Mouse (Mus musculus) stomach, embryonic 14.5 days (tissue): Measurements from ENCODE around the gene Emid1. TPM values are rescaled to one million over a fixed set of nuclear protein-coding genes. Genes with fewer than 3 reads are reported as not detected.
A peak's percentile ranks its signal among the peaks of the same experiment; 100 is the strongest.

Source experiments
- ATAC-seq: fragments of 200-750 bp; cut with Nextera tagmentation; 2 replicates; pipeline ENCODE4 v1.8.0; 2017; ENCODE audit warnings: low read depth, moderate TSS enrichment; ENCODE audit not compliant: insufficient number of reproducible peaks, insufficient read depth, low FRiP score
- H3K27ac ChIP-seq: fragments of 300-500 bp; sonication (generic); 2 replicates; pipeline ENCODE4 v1.5.1; 2014; ENCODE audit warnings: mild to moderate bottlenecking, low read length, moderate library complexity, mixed read lengths
- H3K27me3 ChIP-seq: fragments of 300-500 bp; sonication (generic); 2 replicates; pipeline ENCODE4 v1.6.1; 2014; ENCODE audit warnings: low read length, control low read depth, mixed read lengths; ENCODE audit not compliant: control insufficient read depth, insufficient read depth
- H3K36me3 ChIP-seq: fragments of 300-500 bp; sonication (generic); 2 replicates; pipeline ENCODE4 v1.6.1; 2014; ENCODE audit warnings: mild to moderate bottlenecking, control low read depth, low read length, moderate library complexity, mixed read lengths; ENCODE audit not compliant: control insufficient read depth, insufficient read depth
- H3K4me1 ChIP-seq: fragments of 300-500 bp; sonication (generic); 2 replicates; pipeline ENCODE4 v1.6.1; 2014; ENCODE audit warnings: low read length, control low read depth, mixed read lengths; ENCODE audit not compliant: control insufficient read depth, insufficient read depth
- H3K4me2 ChIP-seq: fragments of 300-500 bp; sonication (generic); replicated peaks from 2 replicates; pipeline ENCODE4 v1.6.1; 2014; ENCODE audit warnings: low read depth, low read length, control low read depth
- H3K4me3 ChIP-seq: fragments of 300-500 bp; sonication (generic); 2 replicates; pipeline ENCODE4 v1.5.1; 2014; ENCODE audit warnings: low read depth, low read length, control low read depth
- H3K9ac ChIP-seq: fragments of 300-500 bp; sonication (generic); replicated peaks from 2 replicates; pipeline ENCODE4 v1.6.1; 2014; ENCODE audit warnings: low read depth, mild to moderate bottlenecking, control low read depth, low read length, moderate library complexity, mixed read lengths
- H3K9me3 ChIP-seq: fragments of 300-500 bp; sonication (generic); 2 replicates; pipeline ENCODE4 v1.6.1; 2016; ENCODE audit warnings: low read depth, low read length, control low read depth; ENCODE audit not compliant: control insufficient read depth
- WGBS: fragments of 180-500 bp; shearing (Covaris S2); extraction: QIAGEN DNeasy Blood & Tissue Kit; methylation state at CpG from one replicate; pipeline ENCODE4 v1.1.7; 2014; 5-methylcytosine and 5-hydroxymethylcytosine counted together
- polyA plus RNA-seq: library from polyadenylated mRNA; unstranded; fragments of >200 nt; fragmentation: Nextera tagmentation; extraction: Ambion mirVana; gene quantifications from 2 replicates; pipeline ENCODE4 v1.2.1, GENCODE M21; 2014

The Emid1 gene
- 45.9 and 56.9 TPM in 2 replicates for polyA plus RNA-seq

DNA sequence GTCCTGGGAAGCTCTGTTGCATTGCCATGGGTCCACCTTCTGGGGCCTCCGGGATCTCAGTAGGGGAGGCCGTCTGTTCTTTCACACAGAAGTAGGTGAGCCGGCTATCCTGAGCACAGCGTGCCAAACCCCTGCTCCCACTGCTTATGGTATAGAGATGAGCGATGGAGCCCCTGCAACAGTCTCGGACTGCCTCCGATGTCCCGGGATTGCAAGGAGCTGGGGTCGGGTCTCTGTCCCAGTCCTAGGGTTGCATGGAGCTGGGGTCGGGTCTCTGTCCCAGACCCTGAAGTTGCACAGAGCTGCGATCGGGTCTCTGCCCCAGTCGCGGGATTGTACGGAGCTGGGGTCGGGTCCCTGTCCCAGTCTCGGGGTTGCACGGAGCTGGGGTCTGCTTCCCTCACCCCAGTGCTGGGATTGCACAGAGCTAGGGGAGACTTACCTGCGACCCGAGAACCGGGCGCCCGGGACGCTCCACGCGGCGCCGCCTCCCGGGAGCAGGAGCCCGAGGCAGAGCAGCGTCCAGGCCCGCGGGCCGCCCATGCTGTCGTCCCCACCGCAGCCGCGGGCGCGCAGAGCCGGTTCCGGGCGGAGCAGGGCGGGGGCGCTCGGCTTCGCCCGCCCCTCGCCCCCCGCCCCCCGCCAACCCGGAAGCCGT lies at the start of gene Emid1:
Gene Emid1, minus strand, starts transcription at position 578 of the 658 bp plus-strand sequence.
- Histone ChIP-seq H3K27ac (peak within 1 kb of the TSS; percentile 21; the same call in 1 of the 2 replicates), H3K36me3 (no peaks in the 10 kb centered on the region), H3K4me1 (peaks cover 21% of the 10 kb centered on the region), H3K4me2 (peak within 1 kb of the TSS; percentile 93), H3K9me3 (no peaks in the 10 kb centered on the region), H3K4me3 (peak within 1 kb of the TSS; percentile 63), H3K27me3 (no peaks in the 10 kb centered on the region), H3K9ac (peak within 1 kb of the TSS; percentile 68)
- no peak for ATAC-seq
- WGBS: under 1% methylated on average over 49 of the region's 53 CpGs

DNA sequence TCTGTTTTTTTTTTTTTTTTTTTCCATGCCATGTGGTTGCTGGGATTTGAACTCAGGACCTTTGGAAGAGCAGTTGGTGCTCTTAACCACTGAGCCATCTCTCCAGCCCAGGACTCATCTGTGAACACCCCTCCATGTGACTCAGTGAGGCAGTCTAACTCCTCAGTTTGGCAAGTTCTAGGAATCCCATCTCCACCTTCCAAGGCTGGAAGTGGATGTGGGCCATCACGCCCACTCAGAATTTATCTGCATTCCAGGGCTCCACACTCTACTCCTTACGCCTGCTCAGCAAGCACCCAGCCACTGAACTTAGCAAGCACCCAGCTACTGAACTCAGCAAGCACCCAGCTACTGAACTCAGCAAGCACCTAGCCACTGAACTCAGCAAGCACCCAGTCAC lies 47.8 kb upstream of the Emid1 start:
- H3K9ac ChIP-seq: no peak overlapping the region
- 79% methylated on average over 2 of the region's 2 CpGs for WGBS
- no peaks in the 10 kb centered on the region; the same call in 1 of the 2 replicates for H3K36me3 ChIP-seq
- no peaks in the 10 kb centered on the region for H3K27me3 ChIP-seq
- no peak for ATAC-seq
- H3K4me3 ChIP-seq: no peak overlapping the region
- H3K4me1 ChIP-seq: no peaks in the 10 kb centered on the region
- H3K4me2 ChIP-seq: no peak overlapping the region
- no peaks in the 10 kb centered on the region for H3K9me3 ChIP-seq
- no peak overlapping the region for H3K27ac ChIP-seq

DNA sequence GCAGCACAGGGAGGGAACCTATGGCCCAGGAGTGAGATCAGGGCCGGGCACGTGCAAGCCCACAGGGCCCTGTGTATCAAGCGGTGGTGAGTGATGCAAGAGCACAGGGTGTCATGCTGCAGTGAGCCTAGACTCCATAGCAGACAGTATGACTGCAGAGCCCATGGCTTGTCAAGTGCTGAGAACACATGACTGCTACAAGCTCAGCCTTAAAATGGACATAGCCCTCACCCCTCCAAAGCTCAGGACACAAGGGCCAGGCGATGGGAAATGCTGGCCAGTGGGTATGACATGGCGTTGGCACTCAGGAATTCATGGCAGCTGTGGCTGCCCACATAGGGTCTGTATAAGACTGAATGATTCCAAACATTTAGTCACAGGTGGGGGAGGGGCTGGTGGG lies 45.0 kb upstream of the Emid1 start:
- Histone ChIP-seq H3K4me3 (no peak overlapping the region), H3K27me3 (no peaks in the 10 kb centered on the region), H3K36me3 (peaks cover 5% of the 10 kb centered on the region; the same call in 1 of the 2 replicates), H3K4me1 (no peaks in the 10 kb centered on the region), H3K4me2 (no peak overlapping the region), H3K9ac (no peak overlapping the region), H3K27ac (no peak overlapping the region), H3K9me3 (no peaks in the 10 kb centered on the region)
- 84% methylated on average over 5 of the region's 5 CpGs for WGBS
- ATAC-seq: no peak

- Histone ChIP-seq H3K4me3 (no peak overlapping the region), H3K27me3 (no peaks in the 10 kb centered on the region), H3K27ac (no peak overlapping the region), H3K4me2 (no peak overlapping the region), H3K4me1 (no peaks in the 10 kb centered on the region), H3K9ac (no peak overlapping the region), H3K9me3 (no peaks in the 10 kb centered on the region), H3K36me3 (peaks cover 5% of the 10 kb centered on the region; the same call in 1 of the 2 replicates)
- ATAC-seq: no peak
- 74% methylated on average over 7 of the region's 7 CpGs for WGBS
Observed at GRCm38 (mm10) chr11:5196583-5196982, 44.5 kb upstream of the Emid1 start.

- Histone ChIP-seq H3K27ac (no peak overlapping the region), H3K9me3 (no peaks in the 10 kb centered on the region), H3K4me3 (no peak overlapping the region), H3K36me3 (peaks cover 5% of the 10 kb centered on the region; the same call in 1 of the 2 replicates), H3K4me1 (no peaks in the 10 kb centered on the region), H3K9ac (no peak overlapping the region), H3K27me3 (no peaks in the 10 kb centered on the region), H3K4me2 (no peak overlapping the region)
- WGBS: 42% methylated on average over 1 of the region's 1 CpGs
- ATAC-seq: no peak
Observed at GRCm38 (mm10) chr11:5193576-5193881, 41.5 kb upstream of the Emid1 start.

DNA sequence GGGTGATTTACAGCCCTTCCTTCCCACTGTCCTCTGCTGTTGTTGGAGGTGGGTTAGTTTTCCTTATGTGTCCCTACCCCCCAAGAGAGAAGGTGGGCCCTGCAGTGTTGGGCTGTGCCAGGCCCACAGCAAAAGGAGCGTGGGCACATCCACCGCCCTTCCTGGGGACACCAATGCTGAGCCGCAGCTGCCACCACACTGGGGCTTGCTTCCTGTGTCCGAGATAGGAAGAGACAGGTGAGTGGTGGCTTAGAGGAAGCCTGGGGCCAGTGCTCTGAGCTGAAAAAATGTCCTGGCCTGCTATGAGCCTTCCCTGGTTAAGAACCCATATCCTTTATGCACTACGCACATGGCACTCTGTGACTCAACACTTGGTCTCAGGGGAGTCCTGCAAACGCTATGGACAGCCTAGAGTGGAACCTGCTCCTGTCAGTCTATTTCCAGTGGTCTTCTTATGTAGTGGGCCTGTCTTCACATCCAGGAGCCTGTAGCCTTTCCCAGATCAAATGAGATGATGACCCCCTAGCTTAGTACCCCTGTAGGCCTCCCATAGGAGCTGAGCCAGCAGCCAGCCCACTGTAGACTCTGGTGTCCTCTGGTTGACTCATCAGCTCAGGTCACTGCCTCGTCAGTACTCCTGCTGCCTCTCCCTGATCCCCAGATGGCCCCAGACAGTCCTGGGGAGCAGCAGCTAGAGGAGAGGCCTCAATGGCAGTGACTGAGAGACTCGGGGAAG lies 41.0 kb upstream of the Emid1 start:
- Histone ChIP-seq H3K9me3 (no peaks in the 10 kb centered on the region), H3K4me2 (no peak overlapping the region), H3K27me3 (no peaks in the 10 kb centered on the region), H3K4me3 (no peak overlapping the region), H3K27ac (no peak overlapping the region), H3K9ac (no peak overlapping the region), H3K36me3 (peaks cover 5% of the 10 kb centered on the region; the same call in 1 of the 2 replicates), H3K4me1 (no peaks in the 10 kb centered on the region)
- ATAC-seq: no peak
- WGBS: 78% methylated on average over 8 of the region's 8 CpGs

- H3K4me1 ChIP-seq: no peaks in the 10 kb centered on the region
- no peak for ATAC-seq
- no peaks in the 10 kb centered on the region for H3K27me3 ChIP-seq
- WGBS: 41% methylated on average over 9 of the region's 9 CpGs
- no peak overlapping the region for H3K4me2 ChIP-seq
- no peak overlapping the region for H3K4me3 ChIP-seq
- peaks cover 5% of the 10 kb centered on the region; the same call in 1 of the 2 replicates for H3K36me3 ChIP-seq
- H3K9ac ChIP-seq: no peak overlapping the region
- no peaks in the 10 kb centered on the region for H3K9me3 ChIP-seq
- no peak overlapping the region for H3K27ac ChIP-seq
Observed at GRCm38 (mm10) chr11:5192084-5192516, 40.0 kb upstream of the Emid1 start.

DNA sequence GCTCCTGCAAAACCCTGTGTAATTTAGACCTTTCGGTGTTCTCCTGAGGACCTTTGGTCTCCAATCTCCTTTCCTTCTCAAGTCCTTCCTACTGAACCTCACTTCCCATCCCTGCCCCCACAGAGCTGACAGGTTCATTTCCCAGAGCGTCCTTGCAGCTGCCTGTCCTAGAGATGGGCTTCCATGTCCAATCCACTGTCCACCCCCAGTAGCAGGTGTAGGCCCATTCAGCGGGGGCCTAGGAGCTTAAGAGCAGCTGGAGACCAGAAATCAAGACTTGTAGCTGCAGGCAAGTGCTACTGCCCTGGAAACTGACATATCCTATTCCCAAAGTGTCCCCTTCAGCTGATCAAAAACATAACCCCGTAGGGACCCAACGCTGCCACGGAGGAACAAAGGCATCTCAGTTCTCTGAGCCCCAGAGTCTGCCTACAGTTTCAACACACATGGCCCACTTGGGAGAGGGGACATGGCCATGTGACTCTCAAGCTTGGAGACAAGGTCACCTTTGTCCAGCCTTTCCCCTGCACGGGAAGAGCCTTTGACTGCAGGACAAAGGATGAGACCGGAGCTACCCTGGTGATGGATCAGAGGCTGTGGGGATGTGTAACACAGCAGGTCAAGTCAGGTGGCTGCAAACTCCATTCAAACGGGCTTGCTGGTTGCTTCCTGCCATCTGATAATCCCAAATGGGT lies 37.3 kb upstream of the Emid1 start:
- Histone ChIP-seq H3K4me1 (0 out of 2 replicates have a peak, but pooled peaks cover under 1% of the 10 kb centered on the region), H3K36me3 (0 out of 2 replicates have a peak, but pooled peaks cover 5% of the 10 kb centered on the region), H3K4me3 (no peak overlapping the region), H3K9ac (no peak overlapping the region), H3K27me3 (no peaks in the 10 kb centered on the region), H3K27ac (peak overlapping the region; percentile 39; the same call in 1 of the 2 replicates), H3K9me3 (no peaks in the 10 kb centered on the region), H3K4me2 (no peak overlapping the region)
- 69% methylated on average over 9 of the region's 9 CpGs for WGBS
- ATAC-seq: no peak
